Mouse (Mus musculus) midbrain, embryonic 13.5 days (tissue): ENCODE measurements around the gene Pgrmc2. TPM values are rescaled to one million over a fixed set of nuclear protein-coding genes. Genes with fewer than 3 reads are reported as not detected.

Experiments used
- ATAC-seq: fragments of 200-750 bp; cut with Nextera tagmentation; 2 replicates; pipeline ENCODE4 v1.8.0; 2017; ENCODE audit warnings: mild to moderate bottlenecking, moderate TSS enrichment, moderate library complexity
- H3K27ac ChIP-seq: fragments of 300-500 bp; sonication (generic); 2 replicates; pipeline ENCODE4 v1.5.1; 2015; ENCODE audit warnings: inconsistent platforms, mild to moderate bottlenecking, moderate library complexity
- H3K27me3 ChIP-seq: fragments of 300-500 bp; sonication (generic); 2 replicates; pipeline ENCODE4 v1.6.1; 2015; ENCODE audit warnings: mild to moderate bottlenecking, inconsistent platforms
- H3K36me3 ChIP-seq: fragments of 300-500 bp; sonication (generic); 2 replicates; pipeline ENCODE4 v1.6.1; 2015; ENCODE audit warnings: mild to moderate bottlenecking, inconsistent platforms
- H3K4me1 ChIP-seq: fragments of 300-500 bp; sonication (generic); replicated peaks from 2 replicates; pipeline ENCODE4 v1.6.1; 2015; ENCODE audit warnings: inconsistent platforms
- H3K4me2 ChIP-seq: fragments of 300-500 bp; sonication (generic); replicated peaks from 2 replicates; pipeline ENCODE4 v1.6.1; 2015; ENCODE audit warnings: moderate library complexity, mild to moderate bottlenecking, inconsistent platforms
- H3K4me3 ChIP-seq: fragments of 300-500 bp; sonication (generic); replicated peaks from 2 replicates; pipeline ENCODE4 v1.5.1; 2015; ENCODE audit warnings: mild to moderate bottlenecking, inconsistent platforms
- H3K9ac ChIP-seq: fragments of 300-500 bp; sonication (generic); replicated peaks from 2 replicates; pipeline ENCODE4 v1.6.1; 2015; ENCODE audit warnings: mild to moderate bottlenecking, inconsistent platforms
- H3K9me3 ChIP-seq: fragments of 300-500 bp; sonication (generic); 2 replicates; pipeline ENCODE4 v1.6.1; 2016; ENCODE audit warnings: mild to moderate bottlenecking, inconsistent platforms
- WGBS: fragments of 180-500 bp; shearing (Covaris S2); methylation state at CpG from one replicate; pipeline ENCODE4 v1.1.7; 2015; 5-methylcytosine and 5-hydroxymethylcytosine counted together
- polyA plus RNA-seq: library from polyadenylated mRNA; unstranded; fragments of >200 nt; fragmentation: Nextera tagmentation; extraction: Ambion mirVana; gene quantifications from 2 replicates; pipeline ENCODE4 v1.2.1, GENCODE M21; 2015

The Pgrmc2 gene
- 24.8 and 27.6 TPM in 2 replicates for polyA plus RNA-seq

GRCm38 (mm10) chr3:41082885-41083789, at the start of gene Pgrmc2:
Pgrmc2 (minus strand) TSS chr3:41083046.
- no peaks in the 10 kb centered on the region for H3K27me3 ChIP-seq
- peak within 1 kb of the TSS; percentile 94 for H3K27ac ChIP-seq
- H3K9ac ChIP-seq, result peak within 1 kb of the TSS; percentile 90
- H3K9me3 ChIP-seq, result no peaks in the 10 kb centered on the region
- H3K4me3 ChIP-seq, result peak within 1 kb of the TSS; percentile 92
- peak; percentile 99 for ATAC-seq
- peaks cover 30% of the 10 kb centered on the region for H3K4me1 ChIP-seq
- H3K36me3 ChIP-seq, result no peaks in the 10 kb centered on the region
- WGBS, result under 1% methylated on average over 94 of the region's 95 CpGs
- peak within 1 kb of the TSS; percentile 88 for H3K4me2 ChIP-seq

DNA sequence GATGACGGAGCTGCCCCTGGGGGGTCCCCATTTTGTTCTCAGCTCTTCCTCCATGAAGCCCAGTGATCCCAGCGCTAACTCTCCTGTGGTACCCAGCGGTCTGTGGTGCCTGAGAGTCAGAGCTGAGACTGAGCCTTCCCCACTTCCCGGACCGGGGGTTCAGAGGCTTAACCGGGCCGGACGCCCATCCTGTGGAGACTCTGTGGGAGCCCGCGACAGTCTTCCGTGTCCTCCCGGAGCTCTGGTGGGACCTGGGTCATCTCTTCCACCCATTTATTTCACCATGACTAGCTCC, 41.1 kb upstream of the Pgrmc2 start:
- no peaks in the 10 kb centered on the region for H3K27me3 ChIP-seq
- ATAC-seq, result peak; percentile 58; the same call in 1 of the 2 replicates
- peak overlapping the region; percentile 41 for H3K4me2 ChIP-seq
- no peak overlapping the region for H3K9ac ChIP-seq
- 16% methylated on average over 12 of the region's 12 CpGs for WGBS
- H3K4me1 ChIP-seq, result peaks cover 8% of the 10 kb centered on the region
- H3K36me3 ChIP-seq, result no peaks in the 10 kb centered on the region
- H3K27ac ChIP-seq, result no peak overlapping the region
- no peaks in the 10 kb centered on the region for H3K9me3 ChIP-seq
- H3K4me3 ChIP-seq, result no peak overlapping the region; the same call in 1 of the 2 replicates

- 22% methylated on average over 10 of the region's 10 CpGs for WGBS
- H3K9ac ChIP-seq, result no peak overlapping the region
Measured at GRCm38 (mm10) chr3:41123190-41123999, 40.5 kb upstream of the Pgrmc2 start.

GRCm38 (mm10) chr3:41118173-41118572, 35.3 kb upstream of the Pgrmc2 start:
- H3K9ac ChIP-seq, result no peak overlapping the region
- H3K9me3 ChIP-seq, result no peaks in the 10 kb centered on the region
- no peak overlapping the region for H3K4me2 ChIP-seq
- H3K4me3 ChIP-seq, result no peak overlapping the region
- no peak overlapping the region for H3K27ac ChIP-seq
- no peak for ATAC-seq
- no peaks in the 10 kb centered on the region for H3K36me3 ChIP-seq
- no peaks in the 10 kb centered on the region for H3K27me3 ChIP-seq
- 80% methylated on average over 5 of the region's 5 CpGs for WGBS
- H3K4me1 ChIP-seq, result no peaks in the 10 kb centered on the region; the same call in 1 of the 2 replicates

More at GRCm38 (mm10) chr3:41123190-41123999, 40.5 kb upstream of the Pgrmc2 start:
- Histone ChIP-seq H3K9me3 (no peaks in the 10 kb centered on the region), H3K27ac (no peak overlapping the region), H3K4me1 (peaks cover 8% of the 10 kb centered on the region), H3K4me3 (no peak overlapping the region; the same call in 1 of the 2 replicates), H3K4me2 (peak overlapping the region; percentile 41), H3K36me3 (no peaks in the 10 kb centered on the region), H3K27me3 (no peaks in the 10 kb centered on the region)
- peak; percentile 50; the same call in 1 of the 2 replicates for ATAC-seq

- H3K4me2 ChIP-seq, result no peak overlapping the region
- no peaks in the 10 kb centered on the region for H3K36me3 ChIP-seq
- no peak overlapping the region for H3K4me3 ChIP-seq
- no peaks in the 10 kb centered on the region for H3K9me3 ChIP-seq
- H3K4me1 ChIP-seq, result no peaks in the 10 kb centered on the region
- H3K27ac ChIP-seq, result no peak overlapping the region
- ATAC-seq, result no peak
- H3K9ac ChIP-seq, result no peak overlapping the region
- no peaks in the 10 kb centered on the region for H3K27me3 ChIP-seq
Measured at GRCm38 (mm10) chr3:41117447-41117846, 34.6 kb upstream of the Pgrmc2 start.

GRCm38 (mm10) chr3:41113186-41113585, 30.3 kb upstream of the Pgrmc2 start:
- H3K4me1 ChIP-seq, result no peaks in the 10 kb centered on the region
- ATAC-seq, result no peak
- no peak overlapping the region for H3K27ac ChIP-seq
- H3K27me3 ChIP-seq, result no peaks in the 10 kb centered on the region
- 91% methylated on average over 5 of the region's 5 CpGs for WGBS
- H3K36me3 ChIP-seq, result no peaks in the 10 kb centered on the region
- no peaks in the 10 kb centered on the region for H3K9me3 ChIP-seq
- no peak overlapping the region for H3K9ac ChIP-seq
- H3K4me2 ChIP-seq, result no peak overlapping the region
- H3K4me3 ChIP-seq, result no peak overlapping the region

- WGBS, result 61% methylated on average over 6 of the region's 6 CpGs
- no peaks in the 10 kb centered on the region for H3K36me3 ChIP-seq
- no peak for ATAC-seq
- H3K27me3 ChIP-seq, result no peaks in the 10 kb centered on the region
- H3K4me2 ChIP-seq, result no peak overlapping the region
- H3K9me3 ChIP-seq, result no peaks in the 10 kb centered on the region
- H3K9ac ChIP-seq, result no peak overlapping the region
- H3K4me3 ChIP-seq, result no peak overlapping the region
- no peak overlapping the region for H3K27ac ChIP-seq
- no peaks in the 10 kb centered on the region for H3K4me1 ChIP-seq
Measured at GRCm38 (mm10) chr3:41108306-41108785, 25.5 kb upstream of the Pgrmc2 start.

DNA sequence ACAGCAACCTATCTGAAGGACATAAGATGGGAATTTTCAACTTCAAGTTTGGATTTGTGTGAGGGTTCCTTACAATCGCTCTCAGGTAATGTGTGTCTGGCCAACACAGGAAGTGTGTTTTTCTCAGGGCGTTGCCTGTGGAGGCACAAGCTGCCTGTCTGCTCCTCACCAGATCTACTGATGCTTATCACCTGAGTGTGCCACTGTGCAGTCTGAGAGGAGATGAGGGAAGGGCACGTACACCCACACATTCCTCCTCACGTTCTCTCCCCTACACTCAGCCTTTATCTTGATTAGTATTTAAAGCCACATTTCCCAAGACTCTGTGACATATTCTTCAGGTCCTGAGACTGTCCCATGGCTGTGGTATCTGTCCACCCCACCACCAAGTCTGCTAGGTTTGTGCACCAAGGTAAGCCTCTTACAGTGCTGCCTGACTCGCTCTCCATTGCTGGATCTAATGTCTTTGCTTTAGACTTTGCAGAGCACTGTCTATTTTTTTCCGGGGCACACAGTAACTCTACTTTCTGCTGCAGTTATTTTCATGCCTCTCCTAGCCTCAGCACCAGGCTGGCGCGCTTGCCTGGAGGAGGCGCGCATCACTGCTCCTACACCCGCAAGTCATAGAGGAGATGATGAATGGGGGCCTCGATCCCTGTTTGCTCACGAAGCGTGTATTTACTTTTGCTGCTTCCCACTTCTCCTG, 24.9 kb upstream of the Pgrmc2 start:
- H3K27ac ChIP-seq, result no peak overlapping the region
- H3K4me2 ChIP-seq, result no peak overlapping the region
- WGBS, result 79% methylated on average over 14 of the region's 14 CpGs
- no peaks in the 10 kb centered on the region for H3K36me3 ChIP-seq
- H3K4me3 ChIP-seq, result no peak overlapping the region
- H3K9ac ChIP-seq, result no peak overlapping the region
- no peaks in the 10 kb centered on the region for H3K27me3 ChIP-seq
- no peak for ATAC-seq
- H3K9me3 ChIP-seq, result no peaks in the 10 kb centered on the region
- no peaks in the 10 kb centered on the region for H3K4me1 ChIP-seq

- 87% methylated on average over 9 of the region's 9 CpGs for WGBS
Measured at GRCm38 (mm10) chr3:41101905-41102304, 19.1 kb upstream of the Pgrmc2 start.

GRCm38 (mm10) chr3:41100157-41100556, 17.3 kb upstream of the Pgrmc2 start:
- H3K27me3 ChIP-seq, result no peaks in the 10 kb centered on the region
- no peak overlapping the region for H3K9ac ChIP-seq
- WGBS, result 68% methylated on average over 2 of the region's 2 CpGs
- H3K4me2 ChIP-seq, result no peak overlapping the region
- H3K4me1 ChIP-seq, result no peaks in the 10 kb centered on the region
- H3K27ac ChIP-seq, result no peak overlapping the region
- H3K9me3 ChIP-seq, result no peaks in the 10 kb centered on the region
- no peak overlapping the region for H3K4me3 ChIP-seq
- ATAC-seq, result no peak
- no peaks in the 10 kb centered on the region for H3K36me3 ChIP-seq

More at GRCm38 (mm10) chr3:41101905-41102304, 19.1 kb upstream of the Pgrmc2 start:
- no peak overlapping the region for H3K4me3 ChIP-seq
- no peak overlapping the region for H3K4me2 ChIP-seq
- no peak for ATAC-seq
- no peaks in the 10 kb centered on the region for H3K9me3 ChIP-seq
- H3K9ac ChIP-seq, result no peak overlapping the region
- H3K36me3 ChIP-seq, result no peaks in the 10 kb centered on the region
- H3K27me3 ChIP-seq, result no peaks in the 10 kb centered on the region
- H3K27ac ChIP-seq, result no peak overlapping the region
- no peaks in the 10 kb centered on the region for H3K4me1 ChIP-seq

- ATAC-seq, result no peak
- Histone ChIP-seq H3K4me1 (no peaks in the 10 kb centered on the region), H3K36me3 (no peaks in the 10 kb centered on the region), H3K4me3 (no peak overlapping the region), H3K9me3 (no peaks in the 10 kb centered on the region), H3K9ac (no peak overlapping the region), H3K27ac (no peak overlapping the region), H3K4me2 (no peak overlapping the region), H3K27me3 (no peaks in the 10 kb centered on the region)
- 63% methylated on average over 1 of the region's 1 CpGs for WGBS
Measured at GRCm38 (mm10) chr3:41099672-41100071, 16.8 kb upstream of the Pgrmc2 start.
